Mouse (Mus musculus) layer of hippocampus, adult 18-20 months (tissue): ENCODE measurements around the gene Cpne5. TPM values are rescaled to one million over a fixed set of nuclear protein-coding genes. Genes with fewer than 3 reads are reported as not detected.

Source experiments
- DNase-seq, 2 experiments: peaks; one replicate each; pipeline ENCODE4 v3.0.0; 2022; ENCODE audit warnings: low spot score in 2 of 2
- total RNA-seq, 2 experiments: library from RNA; stranded (reverse); gene quantifications; 2 replicates each; pipeline ENCODE4 v1.2.3; 2021

Gene Cpne5
- total RNA-seq, 2 experiments from 2014 or later: 37.5 to 37.8 TPM

GRCm38 (mm10) chr17:29172062-29172461, 65.9 kb downstream of the Cpne5 start:
- no peak for DNase-seq

DNA sequence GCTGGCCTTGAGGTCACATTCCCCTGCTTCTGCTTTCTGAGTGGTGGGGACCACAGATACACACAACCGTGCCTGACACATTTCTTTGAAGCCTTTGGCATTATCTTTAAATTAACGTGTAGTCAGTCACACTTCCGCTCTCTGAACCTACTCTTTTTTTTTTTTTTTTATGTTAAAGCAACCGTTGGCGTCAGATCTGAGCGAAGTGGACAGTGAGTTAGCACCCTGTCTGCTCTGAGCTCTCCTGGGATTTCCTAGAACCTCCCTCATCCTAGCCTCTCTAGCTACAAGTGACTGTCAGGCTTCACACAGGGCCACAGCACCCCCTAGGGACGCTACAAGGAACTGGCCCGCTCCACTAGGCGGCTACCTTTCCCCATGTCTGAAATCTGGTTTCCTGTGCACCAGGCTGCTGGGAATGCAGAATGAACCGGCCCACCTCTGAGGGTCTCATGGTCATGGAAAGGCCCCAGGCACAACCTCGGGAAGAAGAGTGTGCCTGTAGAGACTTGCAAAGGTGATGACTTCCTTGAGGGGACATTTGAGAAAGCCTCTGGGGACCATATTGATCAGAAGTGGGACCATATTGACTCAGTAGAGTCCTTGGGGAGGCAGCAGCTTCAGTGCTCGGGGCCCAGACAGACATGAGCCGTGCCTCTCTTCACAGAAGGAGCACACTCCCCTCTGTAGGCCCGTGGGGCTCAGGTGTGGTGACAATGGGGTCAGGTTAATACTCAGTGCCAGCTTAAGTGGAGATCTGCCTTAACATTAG, 66.8 kb downstream of the Cpne5 start:
- peak; percentile 62 to 88 for DNase-seq

- DNase-seq: no peak
These were observed 67.5 kb downstream of the Cpne5 start for GRCm38 (mm10) chr17:29170431-29171000.

DNA sequence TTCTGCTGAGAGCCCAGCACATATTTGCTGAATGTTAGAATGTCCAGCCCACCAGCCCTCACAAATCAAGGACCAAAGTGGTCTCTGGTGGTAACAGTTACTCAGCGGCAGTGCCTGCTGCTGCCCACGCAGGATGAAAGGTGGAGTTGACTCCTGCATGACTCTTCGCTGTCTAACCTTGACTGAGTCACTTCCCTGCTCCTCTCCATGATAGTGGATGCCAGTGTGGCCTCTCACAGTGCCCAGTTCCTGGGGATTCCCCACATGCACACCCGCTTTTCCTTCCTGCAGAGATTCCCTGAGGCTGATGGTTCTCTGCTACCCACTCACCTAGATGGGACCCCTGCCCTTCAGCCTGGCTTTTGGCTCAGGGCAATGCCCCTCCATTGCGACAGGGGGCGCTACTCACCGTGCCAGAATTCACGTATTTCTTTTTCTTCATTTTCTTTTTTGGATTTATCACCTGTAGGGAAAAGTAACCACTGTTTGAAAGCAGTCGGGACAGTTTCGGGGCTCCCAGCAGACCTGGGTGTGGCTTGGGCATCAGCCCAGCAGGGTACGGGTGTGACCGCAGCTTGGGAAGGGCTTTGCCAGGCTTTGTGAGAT, 68.9 kb downstream of the Cpne5 start:
- DNase-seq: no peak

DNA sequence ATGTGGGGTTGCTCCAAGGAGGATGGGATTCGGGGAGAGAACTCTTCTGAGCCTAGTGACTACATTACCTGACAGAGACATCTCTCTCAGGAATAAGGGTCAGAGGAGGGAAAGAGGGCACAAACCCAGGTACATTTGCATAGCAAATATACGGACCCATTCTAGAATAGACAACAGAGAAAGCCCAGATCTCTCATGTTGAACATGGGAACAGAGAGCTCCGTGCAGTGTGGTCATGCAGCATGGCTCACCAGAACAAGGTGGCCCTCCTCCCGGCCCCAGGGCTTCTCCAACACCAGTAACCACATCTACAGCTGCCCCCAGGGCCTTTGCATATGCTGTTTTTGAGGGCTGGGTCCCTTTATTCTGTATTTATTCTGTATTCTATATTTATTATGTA, 69.5 kb downstream of the Cpne5 start:
- no peak for DNase-seq

DNA sequence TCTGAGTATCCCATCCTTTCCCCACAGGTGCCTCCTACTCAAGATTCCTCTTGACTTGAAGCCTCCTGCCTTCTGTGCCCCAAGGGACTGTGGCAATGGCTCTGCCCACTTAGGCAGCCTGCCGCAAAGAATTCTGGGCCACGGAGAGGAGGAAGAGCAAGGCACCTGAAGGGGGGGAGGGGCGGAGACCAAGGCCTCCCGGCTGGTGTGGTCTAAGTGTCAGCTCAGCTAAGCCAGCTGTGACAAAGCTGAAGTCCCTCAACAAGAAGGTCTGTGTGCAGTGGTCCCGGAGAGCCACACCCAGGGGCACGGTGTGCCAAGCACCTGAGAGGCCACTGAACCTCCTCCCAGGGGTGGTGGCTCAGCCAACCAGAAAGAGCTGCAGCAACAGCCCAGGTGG, 70.6 kb downstream of the Cpne5 start:
- no peak for DNase-seq

DNA sequence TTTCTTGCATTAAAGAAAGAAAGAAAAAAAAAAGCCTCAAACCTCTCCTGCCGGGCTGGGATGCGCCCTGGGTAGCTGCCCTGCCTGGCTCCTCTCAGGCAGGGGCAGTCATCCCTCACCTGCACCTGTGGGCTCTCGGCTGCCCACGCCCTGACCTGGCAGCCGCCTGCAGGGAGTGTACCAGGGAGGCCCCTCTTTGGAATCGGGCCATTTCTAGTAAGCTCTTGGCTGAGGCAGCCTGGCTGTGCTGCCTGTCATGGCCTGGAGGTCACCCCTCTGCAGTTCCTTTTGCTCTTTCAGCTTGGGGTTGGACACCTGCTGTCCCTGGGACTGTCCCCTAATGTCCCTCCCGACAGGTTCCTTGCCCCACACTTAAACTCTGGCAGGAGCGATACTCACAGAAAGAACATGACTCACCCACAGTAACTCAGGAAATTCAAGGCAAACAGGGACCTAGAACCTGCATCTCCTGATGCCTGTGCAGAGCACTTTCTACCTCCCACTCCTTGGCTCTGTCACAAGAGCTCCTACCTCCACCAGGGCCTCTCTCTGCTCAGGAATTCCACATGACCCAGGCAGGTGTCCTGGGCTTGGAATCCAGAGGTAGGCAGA, 71.9 kb downstream of the Cpne5 start:
- no peak for DNase-seq

DNA sequence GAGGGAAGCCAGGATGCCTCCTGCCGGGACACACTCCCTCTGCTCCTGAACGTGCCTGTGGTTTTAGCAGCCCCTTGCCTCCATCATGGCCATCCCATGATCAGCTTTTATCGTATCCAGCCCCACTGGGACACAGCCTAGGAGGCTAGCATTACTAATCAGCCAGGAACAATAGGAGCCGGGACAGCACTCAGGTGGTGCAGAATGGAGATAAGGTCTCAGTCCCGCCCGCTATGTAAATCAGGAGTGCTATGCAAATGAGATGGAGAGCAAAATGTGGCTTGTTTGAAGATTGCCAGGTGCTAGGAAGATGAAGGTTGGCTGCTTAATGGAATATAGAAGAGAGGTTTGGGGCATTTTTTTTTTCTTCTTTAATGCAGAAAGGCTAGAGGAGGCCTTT, 72.5 kb downstream of the Cpne5 start:
- DNase-seq: no peak

DNA sequence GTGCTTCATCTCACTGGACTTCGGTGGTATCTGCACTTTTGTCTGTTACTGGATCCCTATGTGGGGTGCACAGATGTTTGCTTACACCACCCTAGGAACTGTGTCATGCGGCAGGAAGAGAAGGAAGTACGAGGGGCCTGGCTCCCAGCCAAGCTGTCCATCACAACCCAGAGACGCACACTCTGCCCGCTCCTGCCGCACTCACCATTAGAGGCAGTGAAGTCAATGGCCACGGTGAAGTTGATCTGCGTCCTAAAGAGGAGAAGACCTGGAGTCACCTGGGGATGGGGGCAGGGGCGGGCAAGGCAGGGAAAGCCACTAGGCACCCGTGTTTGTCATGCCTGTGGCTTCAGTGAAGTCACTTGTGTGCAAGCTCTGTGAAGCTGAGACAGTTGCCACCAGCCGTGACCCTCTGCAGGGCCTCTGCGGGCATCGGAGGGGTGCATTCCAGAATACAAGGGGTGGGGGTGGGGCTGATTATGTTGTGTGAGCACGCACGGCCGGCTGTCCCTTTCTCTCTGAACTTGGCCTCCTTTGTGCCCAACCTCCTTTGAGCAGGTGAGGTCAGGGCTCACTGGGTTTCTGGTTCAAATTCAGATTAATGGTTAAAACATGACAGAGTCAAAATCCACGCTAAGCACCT, 73.4 kb downstream of the Cpne5 start:
- DNase-seq: no peak

GRCm38 (mm10) chr17:29162334-29162733, 75.6 kb downstream of the Cpne5 start:
- no peak for DNase-seq

- DNase-seq: no peak
These were observed 78.1 kb downstream of the Cpne5 start for GRCm38 (mm10) chr17:29159743-29160455.

- DNase-seq: no peak
These were observed 78.6 kb downstream of the Cpne5 start for GRCm38 (mm10) chr17:29159320-29159719.

- DNase-seq: peak in 1 of 2 experiments; percentile 57
These were observed 79.1 kb downstream of the Cpne5 start for GRCm38 (mm10) chr17:29158899-29159298.

DNA sequence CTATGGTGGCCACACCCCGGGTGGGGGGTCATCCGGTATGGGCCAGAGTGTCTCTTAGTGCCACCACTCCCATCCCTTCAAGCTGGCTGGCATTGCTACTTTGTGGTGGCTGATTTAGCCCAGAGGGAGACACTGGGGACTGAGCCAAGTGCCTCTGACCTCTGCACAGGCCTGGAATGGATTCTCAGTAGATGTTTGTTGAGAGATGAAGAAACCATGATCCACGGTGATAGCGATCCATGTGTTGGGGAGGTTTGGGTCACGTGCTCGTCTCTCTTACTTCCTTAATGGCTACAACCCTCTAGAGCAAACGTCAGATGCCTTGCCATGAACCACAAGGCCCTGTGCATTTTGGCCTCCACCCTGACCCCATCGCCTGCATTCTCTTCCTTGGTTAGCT, 81.1 kb downstream of the Cpne5 start:
- DNase-seq: no peak

GRCm38 (mm10) chr17:29156396-29156795, 81.6 kb downstream of the Cpne5 start:
- DNase-seq: no peak

- no peak for DNase-seq
These were observed 82.4 kb downstream of the Cpne5 start for GRCm38 (mm10) chr17:29155355-29156135.

- DNase-seq: no peak
These were observed 83.7 kb downstream of the Cpne5 start for GRCm38 (mm10) chr17:29154247-29154646.

DNA sequence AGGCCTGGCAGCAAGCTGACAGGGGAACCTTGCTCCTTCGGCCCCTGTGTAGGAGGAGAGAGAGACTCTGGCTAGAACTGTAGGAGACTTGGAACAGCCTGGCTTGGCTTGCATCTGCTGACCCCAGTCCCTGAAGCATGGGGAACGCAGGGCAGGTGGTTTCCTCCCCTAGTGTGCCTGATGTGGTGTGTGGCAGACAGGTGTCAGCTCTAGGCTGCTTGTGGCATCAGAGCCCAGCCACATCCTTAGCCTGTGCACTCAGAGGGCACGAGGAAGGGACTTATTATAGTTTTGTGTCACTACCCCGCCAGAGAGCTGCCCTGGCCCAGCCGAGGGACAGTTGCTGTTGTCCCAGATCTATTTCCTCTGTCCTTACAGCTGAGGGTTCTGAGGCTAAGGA, 85.4 kb downstream of the Cpne5 start:
- DNase-seq: no peak

- no peak for DNase-seq
These were observed 88.2 kb downstream of the Cpne5 start for GRCm38 (mm10) chr17:29149766-29150165.

DNA sequence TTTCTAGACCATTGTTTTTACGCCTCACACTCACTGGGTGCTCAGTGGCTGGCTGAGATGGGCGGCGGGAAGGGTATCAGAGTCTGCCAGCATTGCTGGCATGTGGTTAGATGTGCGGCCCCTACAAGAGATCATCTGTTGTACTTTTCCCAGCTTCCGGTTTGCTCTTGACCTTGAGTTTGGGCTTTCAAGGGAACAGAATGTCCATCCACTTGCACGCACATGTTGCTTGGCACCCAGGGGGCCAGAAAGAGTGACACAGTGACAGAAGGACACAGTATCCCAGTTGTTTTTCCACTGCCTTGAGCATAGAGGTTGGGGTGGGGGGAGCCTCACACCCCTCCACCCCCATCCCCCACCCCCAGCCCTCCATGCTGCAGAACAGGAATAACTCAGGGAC, 90.2 kb downstream of the Cpne5 start:
- DNase-seq: no peak
